Mouse (Mus musculus) telencephalon, adult 2 months (tissue): ENCODE measurements at regions not wholly inside any gene's neighbourhood (a gene's known extent, or its start where the extent isn't known, plus 50 kb on each side); places are given as distances from the start of the nearest gene placed in this dataset.

ENCODE experiments used
- DNase-seq: peaks from one replicate; pipeline ENCODE4 v3.0.0-alpha.2; 2011; ENCODE audit warnings: low read depth, low spot score

- DNase-seq = no peak
These were observed 282.7 kb downstream of the Insig2 start for GRCm38 (mm10) chr1:121049684-121050083.

GRCm38 (mm10) chr1:121050695-121051495 is 281.5 kb downstream of the Insig2 start:
- DNase-seq = no peak

GRCm38 (mm10) chr1:121051496-121052119 is 280.8 kb downstream of the Insig2 start:
- DNase-seq = no peak

GRCm38 (mm10) chr1:121052120-121052501 is 280.3 kb downstream of the Insig2 start:
- DNase-seq = no peak

- no peak for DNase-seq
These were observed 278.7 kb downstream of the Insig2 start for GRCm38 (mm10) chr1:121053692-121054091.

GRCm38 (mm10) chr1:121074569-121074968 is 257.8 kb downstream of the Insig2 start:
- no peak for DNase-seq

GRCm38 (mm10) chr1:121082839-121083238 is 249.6 kb downstream of the Insig2 start:
- DNase-seq = no peak

GRCm38 (mm10) chr1:121085101-121085727 is 247.2 kb downstream of the Insig2 start:
- DNase-seq = peak; percentile 10

- DNase-seq = no peak
These were observed 245.1 kb downstream of the Insig2 start for GRCm38 (mm10) chr1:121087124-121087887.

- no peak for DNase-seq
These were observed 241.8 kb downstream of the Insig2 start for GRCm38 (mm10) chr1:121090628-121091027.

- no peak for DNase-seq
These were observed 239.5 kb downstream of the Insig2 start for GRCm38 (mm10) chr1:121092870-121093269.

- DNase-seq = peak; percentile 21
These were observed 235.5 kb downstream of the Insig2 start for GRCm38 (mm10) chr1:121096551-121097550.

- no peak for DNase-seq
These were observed 220.5 kb downstream of the Insig2 start for GRCm38 (mm10) chr1:121111776-121112344.

GRCm38 (mm10) chr1:121112464-121112863 is 219.9 kb downstream of the Insig2 start:
- no peak for DNase-seq

- no peak for DNase-seq
These were observed 215.8 kb downstream of the Insig2 start for GRCm38 (mm10) chr1:121116626-121117025.

GRCm38 (mm10) chr1:121123436-121123835 is 209.0 kb downstream of the Insig2 start:
- no peak for DNase-seq

- peak; percentile 5 for DNase-seq
These were observed 196.1 kb downstream of the Insig2 start for GRCm38 (mm10) chr1:121136284-121136683.

GRCm38 (mm10) chr1:121136846-121137245 is 195.5 kb downstream of the Insig2 start:
- DNase-seq = no peak

- no peak for DNase-seq
These were observed 187.4 kb downstream of the Insig2 start for GRCm38 (mm10) chr1:121144981-121145380.

- no peak for DNase-seq
These were observed 178.9 kb downstream of the Insig2 start for GRCm38 (mm10) chr1:121153476-121153875.
